Mouse (Mus musculus) testis, adult 2 months (tissue): ENCODE data around the gene Bcl10. TPM values are rescaled to one million over a fixed set of nuclear protein-coding genes. Genes with fewer than 3 reads are reported as not detected.

ENCODE experiments used
- H3K27ac ChIP-seq: fragments of 200-500 bp; 2 replicates; pipeline ENCODE4 v1.5.1; 2012; ENCODE audit warnings: low read depth, low read length; ENCODE audit not compliant: control insufficient read depth, insufficient read depth
- H3K27me3 ChIP-seq: fragments of 200-500 bp; 2 replicates; pipeline ENCODE4 v1.6.1; 2012; ENCODE audit warnings: mild to moderate bottlenecking, low read length, moderate library complexity; ENCODE audit not compliant: control insufficient read depth, insufficient read depth
- H3K36me3 ChIP-seq: fragments of 200-500 bp; 2 replicates; pipeline ENCODE4 v1.6.1; 2012; ENCODE audit warnings: mild to moderate bottlenecking, low read length; ENCODE audit not compliant: control insufficient read depth, insufficient read depth
- H3K4me1 ChIP-seq: fragments of 200-500 bp; 2 replicates; pipeline ENCODE4 v1.6.1; 2012; ENCODE audit warnings: low read length; ENCODE audit not compliant: control insufficient read depth, insufficient read depth
- H3K4me3 ChIP-seq: fragments of 200-500 bp; 2 replicates; pipeline ENCODE4 v1.5.1; 2012; ENCODE audit warnings: low read depth, mild to moderate bottlenecking, low read length, moderate library complexity, mixed read lengths; ENCODE audit not compliant: control insufficient read depth
- CTCF ChIP-seq: fragments of 200-500 bp; IDR thresholded peaks from 2 replicates; pipeline ENCODE4 v1.5.1; 2012; ENCODE audit warnings: low read depth, mild to moderate bottlenecking, inconsistent platforms, low read length, moderate library complexity; ENCODE audit not compliant: control insufficient read depth, insufficient read depth, insufficient replicate concordance
- POLR2A ChIP-seq: fragments of 200-500 bp; IDR thresholded peaks from 2 replicates; pipeline ENCODE4 v1.6.1; 2012; ENCODE audit warnings: low read depth, mild to moderate bottlenecking, inconsistent platforms, low read length, moderate library complexity; ENCODE audit not compliant: control insufficient read depth
- polyA plus RNA-seq: library from polyadenylated mRNA; depleted of rRNA; stranded (reverse); fragments of >200 nt; gene quantifications from 2 replicates; pipeline ENCODE4 v1.2.3, GENCODE M21; 2012

Bcl10 gene
- polyA plus RNA-seq, 1 experiment, result 4.6 TPM

- H3K4me3 ChIP-seq, result no peak overlapping the region
- H3K27me3 ChIP-seq, result no peaks in the 10 kb centered on the region
- TF ChIP-seq CTCF (no peak), POLR2A (no peak)
- peaks cover 2% of the 10 kb centered on the region; the same call in 1 of the 2 replicates for H3K36me3 ChIP-seq
- peaks cover 3% of the 10 kb centered on the region for H3K4me1 ChIP-seq
- no peak overlapping the region for H3K27ac ChIP-seq
Observed at GRCm38 (mm10) chr3:145944348-145944747, 21.7 kb downstream of the Bcl10 start.

GRCm38 (mm10) chr3:145945904-145946303, 23.3 kb downstream of the Bcl10 start:
- H3K36me3 ChIP-seq, result no peaks in the 10 kb centered on the region
- H3K27me3 ChIP-seq, result no peaks in the 10 kb centered on the region
- H3K27ac ChIP-seq, result no peak overlapping the region
- TF ChIP-seq POLR2A (no peak), CTCF (no peak)
- H3K4me1 ChIP-seq, result peaks cover 2% of the 10 kb centered on the region
- no peak overlapping the region for H3K4me3 ChIP-seq

- peaks cover 2% of the 10 kb centered on the region for H3K4me1 ChIP-seq
- no peaks in the 10 kb centered on the region for H3K36me3 ChIP-seq
- H3K27ac ChIP-seq, result no peak overlapping the region
- H3K4me3 ChIP-seq, result no peak overlapping the region
- no peak for TF ChIP-seq POLR2A
- no peak for TF ChIP-seq CTCF
- no peaks in the 10 kb centered on the region for H3K27me3 ChIP-seq
Observed at GRCm38 (mm10) chr3:145946654-145947053, 24.1 kb downstream of the Bcl10 start.

GRCm38 (mm10) chr3:145947539-145948204, 25.1 kb downstream of the Bcl10 start:
- Histone ChIP-seq H3K4me3 (no peak overlapping the region), H3K27me3 (no peaks in the 10 kb centered on the region), H3K36me3 (no peaks in the 10 kb centered on the region), H3K27ac (no peak overlapping the region), H3K4me1 (peaks cover 2% of the 10 kb centered on the region)
- TF ChIP-seq CTCF (no peak), POLR2A (no peak)

GRCm38 (mm10) chr3:145950034-145950814, 27.6 kb downstream of the Bcl10 start:
- Histone ChIP-seq H3K4me3 (no peak overlapping the region), H3K36me3 (no peaks in the 10 kb centered on the region), H3K27ac (no peak overlapping the region), H3K27me3 (no peaks in the 10 kb centered on the region), H3K4me1 (peaks cover 2% of the 10 kb centered on the region)
- TF ChIP-seq POLR2A (no peak), CTCF (peak; percentile 22; the same call in 1 of the 2 replicates)

- no peak for TF ChIP-seq POLR2A
- TF ChIP-seq CTCF, result no peak
- Histone ChIP-seq H3K4me1 (peaks cover 2% of the 10 kb centered on the region), H3K27ac (no peak overlapping the region), H3K27me3 (no peaks in the 10 kb centered on the region), H3K36me3 (no peaks in the 10 kb centered on the region), H3K4me3 (no peak overlapping the region)
Observed at GRCm38 (mm10) chr3:145950815-145951130, 28.2 kb downstream of the Bcl10 start.

GRCm38 (mm10) chr3:145951287-145952165, 28.9 kb downstream of the Bcl10 start:
- Histone ChIP-seq H3K27me3 (no peaks in the 10 kb centered on the region), H3K4me3 (no peak overlapping the region), H3K27ac (no peak overlapping the region), H3K4me1 (peaks cover 2% of the 10 kb centered on the region), H3K36me3 (no peaks in the 10 kb centered on the region)
- TF ChIP-seq POLR2A (no peak), CTCF (no peak)
